Mouse (Mus musculus) hindbrain, embryonic 15.5 days (tissue): ENCODE measurements around the gene Srp54c. TPM values are rescaled to one million over a fixed set of nuclear protein-coding genes. Genes with fewer than 3 reads are reported as not detected.

Source experiments
- polyA plus RNA-seq: library from polyadenylated mRNA; unstranded; fragments of >200 nt; fragmentation: Nextera tagmentation; extraction: Ambion mirVana; gene quantifications from 2 replicates; pipeline ENCODE4 v1.2.1, GENCODE M21; 2015

Srp54c gene
- polyA plus RNA-seq, 1 experiment from 2014 or later = 70.6 TPM

Other genes with a start within 250 kb of the Srp54c start
- not detected in 2 replicates for gene Gm20403, start 243.6 kb upstream of the Srp54c start, polyA plus RNA-seq
- gene Baz1a, start 215.8 kb upstream of the Srp54c start, polyA plus RNA-seq = 7.0 and 7.1 TPM in 2 replicates
- gene 2700097O09Rik, start 150.1 kb upstream of the Srp54c start, polyA plus RNA-seq = 31.8 and 36.3 TPM in 2 replicates
- gene Srp54a, start 149.9 kb upstream of the Srp54c start, polyA plus RNA-seq = 172 TPM in 2 replicates
- gene Fam177a, start 105.7 kb upstream of the Srp54c start, polyA plus RNA-seq = 69.0 and 71.0 TPM in 2 replicates
- 57.4 and 61.3 TPM in 2 replicates for gene Srp54b, start 75.1 kb upstream of the Srp54c start, polyA plus RNA-seq
- gene 1700047I17Rik2, start 30.6 kb upstream of the Srp54c start, polyA plus RNA-seq = not detected in 2 replicates
- gene 1110008L16Rik, start 69.4 kb downstream of the Srp54c start, polyA plus RNA-seq = 9.6 and 10.9 TPM in 2 replicates
- gene Ppp2r3c, start 72.8 kb downstream of the Srp54c start, polyA plus RNA-seq = 20.6 and 20.9 TPM in 2 replicates
- 389 and 393 TPM in 2 replicates for gene Psma6, start 154.1 kb downstream of the Srp54c start, polyA plus RNA-seq